Mouse (Mus musculus) bone marrow macrophage, adult 2 months (primary cell): ENCODE results near the gene Apom.

ENCODE experiments used
- CTCF ChIP-seq: IDR thresholded peaks from 2 replicates; pipeline ENCODE4 v1.5.1; 2012; ENCODE audit warnings: low read depth, mild to moderate bottlenecking, low read length, moderate library complexity
- POLR2A ChIP-seq: IDR thresholded peaks from 2 replicates; pipeline ENCODE4 v1.6.1; 2012; ENCODE audit warnings: mild to moderate bottlenecking, low read depth, low read length, borderline replicate concordance

DNA sequence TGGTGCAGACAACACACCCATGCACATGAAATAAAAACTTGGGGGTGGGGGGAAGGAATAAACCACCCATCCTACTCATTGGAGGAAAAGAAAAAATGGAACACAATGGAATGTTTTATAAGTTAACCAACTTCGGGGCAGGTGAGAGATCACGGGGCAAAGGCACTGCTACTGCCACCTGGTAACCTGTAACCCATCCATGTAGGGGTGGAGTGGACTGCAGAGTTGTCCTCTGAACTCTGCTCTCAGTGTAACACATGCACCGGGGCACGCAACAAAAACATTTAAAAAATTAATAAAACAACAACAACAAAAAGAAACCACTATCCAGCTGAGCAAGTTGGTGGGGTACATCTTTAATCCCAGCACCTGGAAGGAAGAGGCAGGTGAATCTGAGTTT lies 20.3 kb upstream of the Apom start:
- no peak for TF ChIP-seq CTCF
- no peak for TF ChIP-seq POLR2A
